Mouse (Mus musculus) adrenal gland, adult (tissue): Measurements from ENCODE around the gene Atp2a3.

Experiments
- DNase-seq, 2 experiments: peaks; one replicate each; pipeline ENCODE4 v3.0.0; 2022 to 2023; ENCODE audit warnings: low spot score in 1 of 2; ENCODE audit not compliant: inconsistent age in 2 of 2

The Atp2a3 gene

GRCm38 (mm10) chr11:72953440-72954151 is 7.4 kb upstream of the Atp2a3 start:
- DNase-seq: peak; percentile 63 to 81

- no peak for DNase-seq
Measured at GRCm38 (mm10) chr11:72954216-72954615, 6.8 kb upstream of the Atp2a3 start.

GRCm38 (mm10) chr11:72955339-72955974 is 5.5 kb upstream of the Atp2a3 start:
- peak; percentile 22 to 51 for DNase-seq

- no peak for DNase-seq
Measured at GRCm38 (mm10) chr11:72957318-72957717, 3.7 kb upstream of the Atp2a3 start.

- no peak for DNase-seq
Measured at GRCm38 (mm10) chr11:72959924-72960679, 867 bp upstream of the Atp2a3 start.

- DNase-seq: no peak
Measured at GRCm38 (mm10) chr11:72960723-72961071, 272 bp upstream of the Atp2a3 start.

- DNase-seq: no peak
Measured at GRCm38 (mm10) chr11:72962378-72962777, 1.4 kb downstream of the Atp2a3 start.

GRCm38 (mm10) chr11:72963058-72963788 is 2.3 kb downstream of the Atp2a3 start:
- no peak for DNase-seq

GRCm38 (mm10) chr11:72963789-72964294 is 2.9 kb downstream of the Atp2a3 start:
- DNase-seq: no peak

- DNase-seq: peak in 1 of 2 experiments; percentile 65
Measured at GRCm38 (mm10) chr11:72974995-72975503, 14.1 kb downstream of the Atp2a3 start.

GRCm38 (mm10) chr11:72982516-72982915 is 21.5 kb downstream of the Atp2a3 start:
- no peak for DNase-seq

GRCm38 (mm10) chr11:72983283-72983682 is 22.3 kb downstream of the Atp2a3 start:
- DNase-seq: peak in 1 of 2 experiments; percentile 51

GRCm38 (mm10) chr11:72986745-72987144 is 25.8 kb downstream of the Atp2a3 start:
- no peak for DNase-seq

GRCm38 (mm10) chr11:72987234-72987633 is 26.3 kb downstream of the Atp2a3 start:
- no peak for DNase-seq

- no peak for DNase-seq
Measured at GRCm38 (mm10) chr11:72987807-72988206, 26.8 kb downstream of the Atp2a3 start.

GRCm38 (mm10) chr11:72989044-72989443 is 28.1 kb downstream of the Atp2a3 start:
- DNase-seq: no peak

GRCm38 (mm10) chr11:72990688-72991087 is 29.7 kb downstream of the Atp2a3 start:
- no peak for DNase-seq

- DNase-seq: no peak
Measured at GRCm38 (mm10) chr11:72991961-72992360, 31.0 kb downstream of the Atp2a3 start.

- DNase-seq: no peak
Measured at GRCm38 (mm10) chr11:72996346-72996745, 35.4 kb downstream of the Atp2a3 start.

GRCm38 (mm10) chr11:72996781-72997180 is 35.8 kb downstream of the Atp2a3 start:
- no peak for DNase-seq
